16 mouse cellular contexts compared by ENCODE assay signal in genomic region chr5:76111173-76111572, GRCm38 (mm10). TPM values are rescaled to one million over a fixed set of nuclear protein-coding genes. Genes with fewer than 3 reads are reported as not detected.
A peak's percentile ranks its signal among the peaks of the same experiment; 100 is the strongest.
DNase-seq lines count a peak whose midpoint lies in the region; ATAC-seq and TF ChIP-seq lines count a peak whose summit lies in the region.
"Had no signal": no experiment of that assay in that cellular context is flagged by ENCODE, and none has a peak within 500 bp of the region (broad histone marks: within the 10 kb centered on the region; RNA-seq: fewer than 3 reads in every experiment).

No protein-coding gene starts in this region.

- H3K4me2 ChIP-seq in lung, embryonic 14.5 days: no peak overlapping the region
- H3K4me2 ChIP-seq: forebrain, embryonic 15.5 days; liver, embryonic 12.5 days had no signal

- ATAC-seq in frontal cortex, adult (ENCODE audit: low TSS enrichment): peak; percentile 97
- no peak for ATAC-seq in lung, embryonic 14.5 days (ENCODE audit: insufficient read depth)
- ATAC-seq: forebrain, embryonic 15.5 days; liver, embryonic 12.5 days; midbrain, embryonic 16.5 days had no signal

- no peak for TF ChIP-seq POLR2A in kidney, adult 2 months (IDR thresholded peaks at IDR 0.05; ENCODE audit: low read depth, low read length)

- no peaks in the 10 kb centered on the region for H3K9me3 ChIP-seq in lung, embryonic 14.5 days (ENCODE audit: low read depth, low read length)
- H3K9me3 ChIP-seq: forebrain, embryonic 15.5 days; liver, embryonic 12.5 days had no signal

- H3K9ac ChIP-seq in lung, embryonic 14.5 days: no peak overlapping the region
- H3K9ac ChIP-seq: forebrain, embryonic 15.5 days; liver, embryonic 12.5 days had no signal

- 76% methylated on average over 3 of the region's 3 CpGs for WGBS in kidney, adult 2 months
- 78% methylated on average over 3 of the region's 3 CpGs for WGBS in lung, embryonic 14.5 days

- no peak overlapping the region for H3K4me3 ChIP-seq in kidney, adult 2 months (ENCODE audit: insufficient read depth, low read depth, low read length)
- no peak overlapping the region for H3K4me3 ChIP-seq in lung, embryonic 14.5 days (ENCODE audit: low read depth, low read length)
- H3K4me3 ChIP-seq: erythroblast, embryonic 14.5 days; forebrain, embryonic 15.5 days; liver, embryonic 12.5 days had no signal

- no peak for TF ChIP-seq CTCF in kidney, adult 2 months (conservative IDR thresholded peaks at IDR 0.05; ENCODE audit: insufficient read depth, insufficient read length, low read depth, low read length)
- no peak for TF ChIP-seq CTCF in lung, embryonic 14.5 days (IDR thresholded peaks at IDR 0.05; ENCODE audit: low read depth)

- no peak for DNase-seq in frontal cortex, postnatal 10 days (ENCODE audit: low spot score in 2 of 2)
- DNase-seq in kidney, adult 2 months: peak; percentile 33
- DNase-seq in kidney, postnatal 4 days: no peak
- DNase-seq in lung, embryonic 14.5 days: peak; percentile 23
- DNase-seq in lung, postnatal 4 days: no peak
- peak; percentile 10 for DNase-seq in telencephalon, adult 2 months (ENCODE audit: low read depth, low spot score)
- DNase-seq in layer of hippocampus, adult 9-10 months (ENCODE audit: low spot score): no peak
- DNase-seq: adrenal gland, adult 8-10 months; cerebellum, adult 11 months; gastrocnemius, postnatal 25 days; thymus, adult 18-20 months had no signal

- H3K27me3 ChIP-seq in kidney, adult 2 months (replicated peaks; ENCODE audit: control insufficient read depth, insufficient read depth, low read length): no peaks in the 10 kb centered on the region
- no peaks in the 10 kb centered on the region for H3K27me3 ChIP-seq in lung, embryonic 14.5 days (ENCODE audit: insufficient read depth, low read length)
- H3K27me3 ChIP-seq: forebrain, embryonic 15.5 days; liver, embryonic 12.5 days had no signal

- H3K27ac ChIP-seq in kidney, adult 2 months (ENCODE audit: insufficient read depth, low read depth, low read length): no peak overlapping the region; the same call in 1 of the 2 replicates
- no peak overlapping the region for H3K27ac ChIP-seq in lung, embryonic 14.5 days (ENCODE audit: low read depth)
- H3K27ac ChIP-seq: forebrain, embryonic 15.5 days; liver, embryonic 12.5 days had no signal

- H3K4me1 ChIP-seq in kidney, adult 2 months (ENCODE audit: control insufficient read depth, insufficient read depth, low read length): no peaks in the 10 kb centered on the region
- H3K4me1 ChIP-seq in lung, embryonic 14.5 days (ENCODE audit: insufficient read depth): no peaks in the 10 kb centered on the region
- H3K4me1 ChIP-seq: forebrain, embryonic 15.5 days; liver, embryonic 12.5 days had no signal

- H3K36me3 ChIP-seq in kidney, adult 2 months (ENCODE audit: control insufficient read depth, insufficient read depth, low read length): no peaks in the 10 kb centered on the region
- no peaks in the 10 kb centered on the region for H3K36me3 ChIP-seq in lung, embryonic 14.5 days (ENCODE audit: insufficient read depth)
- H3K36me3 ChIP-seq: forebrain, embryonic 15.5 days; liver, embryonic 12.5 days had no signal

RNA-seq across cellular contexts. Expression of gene Srd5a3, which starts 28.9 kb away (rescaled TPM):
- polyA plus RNA-seq in kidney, adult 2 months (2012; rRNA removed): 56.9 and 69.9 TPM in 2 replicates
- 35.7 and 37.6 TPM in 2 replicates for polyA plus RNA-seq in lung, embryonic 14.5 days (2014; fragmentation: Nextera tagmentation; extraction: Ambion mirVana)

Comparison
In these comparisons a context has a peak if more than half of its experiments do, and no peak if none do; other contexts are left out.
1. DNase-seq: peak in kidney, adult 2 months (single experiment), lung, embryonic 14.5 days (single experiment) and telencephalon, adult 2 months (single experiment); none in frontal cortex, postnatal 10 days (0 of 2), kidney, postnatal 4 days (0 of 2), lung, postnatal 4 days (0 of 2) and layer of hippocampus, adult 9-10 months (single experiment).